ENCODE assay signal across 9 mouse cellular contexts in the genomic region with DNA sequence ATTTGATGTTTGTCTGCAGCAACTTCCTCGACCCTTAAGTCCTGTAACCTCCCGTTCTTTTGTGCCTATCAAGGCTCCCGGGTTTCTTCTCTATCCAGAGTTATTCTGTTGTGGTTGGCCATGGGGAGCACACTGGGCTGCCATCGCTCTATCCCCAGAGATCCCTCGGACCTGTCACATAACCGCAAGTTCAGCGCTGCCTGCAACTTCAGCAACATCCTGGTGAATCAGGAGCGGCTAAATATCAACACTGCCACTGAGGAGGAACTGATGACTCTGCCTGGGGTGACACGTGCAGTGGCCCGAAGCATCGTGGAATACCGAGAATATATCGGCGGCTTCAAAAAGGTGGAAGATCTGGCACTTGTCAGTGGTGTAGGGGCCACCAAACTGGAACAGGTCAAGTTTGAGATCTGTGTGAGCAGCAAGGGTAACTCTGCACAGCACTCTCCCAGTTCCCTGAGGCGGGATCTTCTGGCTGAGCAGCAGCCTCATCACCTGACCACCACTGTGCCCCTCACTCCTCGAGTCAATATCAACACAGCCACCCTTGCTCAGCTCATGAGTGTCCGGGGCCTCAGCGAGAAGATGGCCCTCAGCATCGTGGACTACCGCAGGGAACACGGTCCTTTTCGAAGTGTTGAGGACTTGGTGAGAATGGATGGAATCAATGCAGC. TPM values are rescaled to one million over a fixed set of nuclear protein-coding genes. Genes with fewer than 3 reads are reported as not detected.
DNase-seq lines count a peak whose midpoint lies in the region; ATAC-seq and TF ChIP-seq lines count a peak whose summit lies in the region.
"Had no signal": no experiment of that assay in that cellular context is flagged by ENCODE, and none has a peak within 500 bp of the region (broad histone marks: within the 10 kb centered on the region; RNA-seq: fewer than 3 reads in every experiment).

No protein-coding gene starts in this region.

- WGBS in cerebellum, adult 2 months, result 48% methylated on average over 22 of the region's 22 CpGs
- 52% methylated on average over 22 of the region's 22 CpGs for WGBS in forebrain, postnatal 0 days
- 49% methylated on average over 22 of the region's 22 CpGs for WGBS in limb, embryonic 10.5 days

- peak overlapping the region; percentile 58; the same call in 1 of the 2 replicates for H3K9ac ChIP-seq in forebrain, postnatal 0 days

- ATAC-seq in forebrain, postnatal 0 days, result no peak
- no peak for ATAC-seq in erythroblast, adult 5-6 weeks (replicated peaks; ENCODE audit: low FRiP score, poor library complexity, severe bottlenecking)

- no peaks in the 10 kb centered on the region for H3K36me3 ChIP-seq in E14TG2a.4 (ENCODE audit: insufficient read depth, low read length)
- H3K36me3 ChIP-seq in forebrain, postnatal 0 days (ENCODE audit: insufficient read depth), result no peaks in the 10 kb centered on the region
- H3K36me3 ChIP-seq in limb, embryonic 10.5 days, result peaks cover 5% of the 10 kb centered on the region
- no peaks in the 10 kb centered on the region for H3K36me3 ChIP-seq in myocyte (ENCODE audit: control insufficient read depth, insufficient read depth)
- H3K36me3 ChIP-seq: G1E had no signal

- H3K4me3 ChIP-seq in cerebellum, adult 2 months (replicated peaks; ENCODE audit: insufficient read depth, low read depth, low read length), result peak overlapping the region; percentile 27
- H3K4me3 ChIP-seq in E14TG2a.4 (replicated peaks; ENCODE audit: low read length), result peak overlapping the region; percentile 90
- peak overlapping the region; percentile 60 for H3K4me3 ChIP-seq in forebrain, postnatal 0 days (ENCODE audit: low read depth, low read length)
- peak overlapping the region; percentile 80 for H3K4me3 ChIP-seq in limb, embryonic 10.5 days
- peak overlapping the region; percentile 24 for H3K4me3 ChIP-seq in myocyte

- peak overlapping the region; percentile 82 for H3K4me2 ChIP-seq in forebrain, postnatal 0 days (ENCODE audit: low read depth)
- H3K4me2 ChIP-seq in myocyte (ENCODE audit: low read depth), result peak overlapping the region; percentile 67

- TF ChIP-seq POLR2A in cerebellum, adult 2 months (IDR thresholded peaks at IDR 0.05; ENCODE audit: borderline replicate concordance, insufficient read depth, low read length), result no peak
- no peak for TF ChIP-seq POLR2A in myocyte (IDR thresholded peaks at IDR 0.05; ENCODE audit: insufficient read length, low read depth)

- H3K79me2 ChIP-seq in myocyte (ENCODE audit: control insufficient read depth, insufficient read depth), result no peaks in the 10 kb centered on the region

- H3ac ChIP-seq in myocyte (ENCODE audit: control insufficient read depth, insufficient read length), result no peak overlapping the region

- H3K27me3 ChIP-seq in cerebellum, adult 2 months (ENCODE audit: control insufficient read depth, insufficient read depth, low read length), result no peaks in the 10 kb centered on the region
- H3K27me3 ChIP-seq in E14TG2a.4 (ENCODE audit: insufficient read depth, low read length) (peaks cover 33% of the 10 kb centered on the region), myocyte (ENCODE audit: control insufficient read depth, insufficient read depth, insufficient read length) (no peaks in the 10 kb centered on the region)
- H3K27me3 ChIP-seq in forebrain, postnatal 0 days (ENCODE audit: insufficient read depth, low read length), result no peaks in the 10 kb centered on the region
- no peaks in the 10 kb centered on the region for H3K27me3 ChIP-seq in limb, embryonic 10.5 days (ENCODE audit: low read depth, poor library complexity, severe bottlenecking)

- H3K4me1 ChIP-seq in cerebellum, adult 2 months (ENCODE audit: control insufficient read depth, insufficient read depth, low read length), result peaks cover 20% of the 10 kb centered on the region
- H3K4me1 ChIP-seq in E14TG2a.4 (replicated peaks; ENCODE audit: low read depth, low read length), result peaks cover 29% of the 10 kb centered on the region
- 0 out of 2 replicates have a peak, but pooled peaks cover 10% of the 10 kb centered on the region for H3K4me1 ChIP-seq in forebrain, postnatal 0 days (ENCODE audit: insufficient read depth)
- peaks cover 45% of the 10 kb centered on the region for H3K4me1 ChIP-seq in limb, embryonic 10.5 days

- TF ChIP-seq CTCF in cerebellum, adult 2 months (IDR thresholded peaks at IDR 0.05; ENCODE audit: borderline replicate concordance, insufficient read depth, low read depth, low read length), result no peak
- TF ChIP-seq CTCF in E14TG2a.4 (conservative IDR thresholded peaks at IDR 0.05; ENCODE audit: low read length), result no peak
- TF ChIP-seq CTCF in forebrain, postnatal 0 days (IDR thresholded peaks at IDR 0.05; ENCODE audit: low read depth), result no peak

- H3K9me3 ChIP-seq in E14TG2a.4 (ENCODE audit: low read length), result no peaks in the 10 kb centered on the region
- H3K9me3 ChIP-seq in forebrain, postnatal 0 days (ENCODE audit: low read length), result no peaks in the 10 kb centered on the region
- no peaks in the 10 kb centered on the region for H3K9me3 ChIP-seq in limb, embryonic 10.5 days (replicated peaks)
- H3K9me3 ChIP-seq: G1E had no signal

- intact Hi-C loops in left cerebral cortex, postnatal 14 days (cut with DNase I), result loop anchor here (5.0 kb wide), 3 partner anchors 85 to 165 kb away; no protein-coding TSS in a partner anchor

- no peak overlapping the region for H3K27ac ChIP-seq in cerebellum, adult 2 months (ENCODE audit: insufficient read depth, low read length)
- no peak overlapping the region for H3K27ac ChIP-seq in forebrain, postnatal 0 days (ENCODE audit: low read depth, low read length)
- 0 out of 2 replicates have a peak overlapping the region, but pooled peaks have one; percentile 87 for H3K27ac ChIP-seq in limb, embryonic 10.5 days

- DNase-seq in cerebellum, adult 2 months, result peak; percentile 29 to 45
- no peak for DNase-seq in cerebellum, adult 8-10 months
- DNase-seq in forebrain, postnatal 0 days, result no peak
- no peak for DNase-seq in limb, embryonic 10.5 days (ENCODE audit: low spot score)
- no peak for DNase-seq in left cerebral cortex, postnatal 14 days (ENCODE audit: low spot score in 2 of 2)

TF ChIP-seq in myocyte, 11 proteins besides CTCF, POLR2A, EP300 and RAD21:
- no peak for TF ChIP-seq MAX (IDR thresholded peaks at IDR 0.05; ENCODE audit: low read depth)
- no peak for TF ChIP-seq MYOG (IDR thresholded peaks at IDR 0.05; ENCODE audit: control insufficient read depth in 1 of 3, insufficient read depth in 1 of 3, insufficient read length in 2 of 3, low read depth in 2 of 3)
- no peak for TF ChIP-seq USF1 (IDR thresholded peaks at IDR 0.05; ENCODE audit: low read depth)
- TF ChIP-seq POLR2AphosphoS2 (IDR thresholded peaks at IDR 0.05; ENCODE audit: insufficient read length, low read depth), result no peak
- no peak for TF ChIP-seq TCF3 (IDR thresholded peaks at IDR 0.05; ENCODE audit: insufficient read length, low read depth)
- no peak for TF ChIP-seq E2F4 (IDR thresholded peaks at IDR 0.05; ENCODE audit: insufficient read depth)
- TF ChIP-seq TCF12 (IDR thresholded peaks at IDR 0.05; ENCODE audit: insufficient read depth, poor library complexity, severe bottlenecking), result no peak
- TF ChIP-seq REST (IDR thresholded peaks at IDR 0.05; ENCODE audit: insufficient read depth, insufficient read length), result no peak
- TF ChIP-seq CEBPB (IDR thresholded peaks at IDR 0.05; ENCODE audit: insufficient read depth, poor library complexity, severe bottlenecking), result no peak
- TF ChIP-seq SRF (IDR thresholded peaks at IDR 0.05; ENCODE audit: control insufficient read depth, insufficient read length, low read depth), result no peak
- no peak for TF ChIP-seq MYOD1 (IDR thresholded peaks at IDR 0.05; ENCODE audit: control insufficient read depth in 1 of 3, insufficient read length in 2 of 3, low read depth in 2 of 3)

RNA-seq across cellular contexts. Expression of gene Eepd1, which starts 1.1 kb away (rescaled TPM):
- polyA plus RNA-seq in cerebellum, adult 2 months (2012; rRNA removed), result 11.0 and 11.2 TPM in 2 replicates
- 16.3 and 16.5 TPM in 2 replicates for total RNA-seq in forebrain, postnatal 0 days (2014; rRNA removed)
- polyA plus RNA-seq in forebrain, postnatal 0 days (2015; fragmentation: Nextera tagmentation; extraction: Ambion mirVana), result 14.8 and 16.8 TPM in 2 replicates
- polyA plus RNA-seq in limb, embryonic 10.5 days (2016; fragmentation: Nextera tagmentation; extraction: Ambion mirVana), result 19.2 and 22.9 TPM in 2 replicates
- polyA plus RNA-seq in myocyte (2012; fragmentation: generic; extraction: Trizol), result 6.7 TPM
- total RNA-seq in left cerebral cortex, postnatal 14 days (2021), result 10 to 100 TPM; 16.1 to 17.6 TPM
- total RNA-seq in erythroblast, adult 5-6 weeks (2015; ENCODE audit: low replicate concordance), result 0.42 and 0.77 TPM in 2 replicates
- total RNA-seq in erythroblast, adult 5-6 weeks (2017; ENCODE audit: low replicate concordance), result 0.26 and 0.42 TPM in 2 replicates
- polyA plus RNA-seq: G1E had no signal

Comparison
In these comparisons a context has a peak if more than half of its experiments do, and no peak if none do; other contexts are left out.
1. DNase-seq: peak in cerebellum, adult 2 months (2 of 2); none in cerebellum, adult 8-10 months (single experiment), forebrain, postnatal 0 days (single experiment), limb, embryonic 10.5 days (single experiment) and left cerebral cortex, postnatal 14 days (0 of 2).
2. H3K4me3 ChIP-seq: peak in every context shown above with its lines; median percentile 90 in E14TG2a.4; 80 in limb, embryonic 10.5 days; 60 in forebrain, postnatal 0 days; 27 in cerebellum, adult 2 months; 24 in myocyte.